Mouse (Mus musculus) MEL (cell line): Measurements from ENCODE around the gene Yeats2. TPM values are rescaled to one million over a fixed set of nuclear protein-coding genes. Genes with fewer than 3 reads are reported as not detected.

ENCODE experiments used
- DNase-seq: peaks from one replicate; pipeline ENCODE4 v3.0.0; 2011; ENCODE audit warnings: low read depth, low spot score
- H3K27ac ChIP-seq: 2 replicates; pipeline ENCODE4 v1.5.1; 2012; ENCODE audit warnings: low read depth, mild to moderate bottlenecking, control low read depth, low read length, moderate library complexity; ENCODE audit not compliant: control insufficient read depth
- H3K27me3 ChIP-seq, 2 experiments: fragments of 150-350 bp in 1 of 2; sonication (generic) in 1 of 2; 2 replicates each; pipeline ENCODE4 v1.6.1; 2012; ENCODE audit warnings: low read length in 2 of 2, mild to moderate bottlenecking in 2 of 2, improper control_type of control experiment in 1 of 2, moderate library complexity in 1 of 2; ENCODE audit not compliant: insufficient read depth in 2 of 2, control insufficient read depth in 1 of 2
- H3K36me3 ChIP-seq, 2 experiments: 2 replicates each; pipeline ENCODE4 v1.6.1; 2012 to 2014; ENCODE audit warnings: low read length in 2 of 2, improper control_type of control experiment in 1 of 2, inconsistent platforms in 1 of 2, mild to moderate bottlenecking in 1 of 2; ENCODE audit not compliant: insufficient read depth in 2 of 2, control insufficient read depth in 1 of 2
- H3K4me1 ChIP-seq, 2 experiments: fragments of 150-350 bp in 1 of 2; sonication (generic) in 1 of 2; 2 replicates each; pipeline ENCODE4 v1.6.1; 2012; ENCODE audit warnings: low read length in 2 of 2, improper control_type of control experiment in 1 of 2, mild to moderate bottlenecking in 1 of 2; ENCODE audit not compliant: insufficient read depth in 2 of 2, control insufficient read depth in 1 of 2
- H3K4me3 ChIP-seq, 2 experiments: fragments of 150-350 bp in 1 of 2; sonication (generic) in 1 of 2; 2 replicates each; pipeline ENCODE4 v1.5.1; 2012; ENCODE audit warnings: low read depth in 2 of 2, low read length in 2 of 2, mild to moderate bottlenecking in 2 of 2, moderate library complexity in 2 of 2, control low read depth in 1 of 2, improper control_type of control experiment in 1 of 2; ENCODE audit not compliant: control insufficient read depth in 1 of 2, insufficient read depth in 1 of 2
- H3K79me2 ChIP-seq: 2 replicates; pipeline ENCODE4 v1.6.1; 2012; ENCODE audit warnings: mild to moderate bottlenecking, low read length, moderate library complexity; ENCODE audit not compliant: control insufficient read depth, poor library complexity, insufficient read depth
- H3K9ac ChIP-seq: 2 replicates; pipeline ENCODE4 v1.6.1; 2012; ENCODE audit warnings: low read depth, mild to moderate bottlenecking, control low read depth, low read length, moderate library complexity; ENCODE audit not compliant: control insufficient read depth, poor library complexity, severe bottlenecking
- H3K9me3 ChIP-seq: fragments of 150-350 bp; sonication (generic); replicated peaks from 2 replicates; pipeline ENCODE4 v1.6.1; 2012; ENCODE audit warnings: mild to moderate bottlenecking, low read length, improper control_type of control experiment, moderate library complexity; ENCODE audit not compliant: insufficient read depth
- CHD1 ChIP-seq: IDR thresholded peaks from 2 replicates; pipeline ENCODE4 v1.6.1; 2012; ENCODE audit warnings: low read depth, mild to moderate bottlenecking, inconsistent platforms, low read length, improper control_type of control experiment
- CHD2 ChIP-seq: IDR thresholded peaks from 2 replicates; pipeline ENCODE4 v1.6.1; 2011; ENCODE audit warnings: low read length, improper control_type of control experiment
- ELF1 ChIP-seq: IDR thresholded peaks from 2 replicates; pipeline ENCODE4 v1.6.1; 2014; ENCODE audit warnings: low read depth, mild to moderate bottlenecking, inconsistent platforms, low read length, improper control_type of control experiment, moderate library complexity
- EP300 ChIP-seq, 2 experiments: IDR thresholded peaks; 2 replicates each; pipeline ENCODE4 v1.6.1; 2011; ENCODE audit warnings: improper control_type of control experiment in 2 of 2, low read length in 2 of 2, low read depth in 1 of 2, mild to moderate bottlenecking in 1 of 2
- GATA1 ChIP-seq: IDR thresholded peaks from 2 replicates; pipeline ENCODE4 v1.6.1; 2011; ENCODE audit warnings: low read depth, low read length, improper control_type of control experiment
- HCFC1 ChIP-seq: IDR thresholded peaks from 2 replicates; pipeline ENCODE4 v1.6.1; 2012; ENCODE audit warnings: low read depth, mild to moderate bottlenecking, inconsistent platforms, low read length, improper control_type of control experiment, moderate library complexity
- JUND ChIP-seq: IDR thresholded peaks from 2 replicates; pipeline ENCODE4 v1.6.1; 2011; ENCODE audit warnings: low read depth, mild to moderate bottlenecking, improper control_type of control experiment, low read length
- MAFK ChIP-seq: IDR thresholded peaks from 2 replicates; pipeline ENCODE4 v1.6.1; 2011; ENCODE audit warnings: low read depth, mild to moderate bottlenecking, low read length, improper control_type of control experiment, borderline replicate concordance
- MAX ChIP-seq: IDR thresholded peaks from 2 replicates; pipeline ENCODE4 v1.6.1; 2011; ENCODE audit warnings: low read length, improper control_type of control experiment
- MAZ ChIP-seq: IDR thresholded peaks from 2 replicates; pipeline ENCODE4 v1.6.1; 2012; ENCODE audit warnings: low read depth, mild to moderate bottlenecking, inconsistent platforms, low read length, improper control_type of control experiment
- MXI1 ChIP-seq: IDR thresholded peaks from 2 replicates; pipeline ENCODE4 v1.6.1; 2011; ENCODE audit warnings: mild to moderate bottlenecking, low read depth, low read length, improper control_type of control experiment
- NRF1 ChIP-seq: IDR thresholded peaks from 2 replicates; pipeline ENCODE4 v1.6.1; 2014; ENCODE audit warnings: low read depth, mild to moderate bottlenecking, inconsistent platforms, low read length, improper control_type of control experiment, moderate library complexity; ENCODE audit not compliant: poor library complexity, insufficient read depth, severe bottlenecking
- POLR2AphosphoS2 ChIP-seq: IDR thresholded peaks from 2 replicates; pipeline ENCODE4 v1.6.1; 2011; ENCODE audit warnings: low read length, improper control_type of control experiment
- POLR2AphosphoS5 ChIP-seq: IDR thresholded peaks from 2 replicates; pipeline ENCODE4 v1.6.1; 2012; ENCODE audit warnings: low read depth, borderline replicate concordance, mild to moderate bottlenecking, inconsistent platforms, low read length, moderate library complexity, mixed read lengths
- RCOR1 ChIP-seq: IDR thresholded peaks from 2 replicates; pipeline ENCODE4 v1.6.1; 2012; ENCODE audit warnings: low read depth, mild to moderate bottlenecking, inconsistent platforms, low read length, improper control_type of control experiment
- SMC3 ChIP-seq: IDR thresholded peaks from 2 replicates; pipeline ENCODE4 v1.6.1; 2011; ENCODE audit warnings: low read depth, low read length, improper control_type of control experiment
- TAL1 ChIP-seq: IDR thresholded peaks from 2 replicates; pipeline ENCODE4 v1.6.1; 2012; ENCODE audit warnings: mild to moderate bottlenecking, inconsistent platforms, low read length, moderate library complexity, mixed read lengths
- TBP ChIP-seq: IDR thresholded peaks from 2 replicates; pipeline ENCODE4 v1.8.0; 2011; ENCODE audit warnings: low read depth, low read length, improper control_type of control experiment
- TCF12 ChIP-seq: IDR thresholded peaks from 2 replicates; pipeline ENCODE4 v1.6.1; 2014; ENCODE audit warnings: low read depth, mild to moderate bottlenecking, inconsistent platforms, low read length, improper control_type of control experiment, moderate library complexity
- ZC3H11A ChIP-seq: IDR thresholded peaks from 2 replicates; pipeline ENCODE4 v1.6.1; 2012; ENCODE audit warnings: low read depth, mild to moderate bottlenecking, inconsistent platforms, low read length, improper control_type of control experiment
- ZNF384 ChIP-seq: IDR thresholded peaks from 2 replicates; pipeline ENCODE4 v1.6.1; 2012; ENCODE audit warnings: low read depth, mild to moderate bottlenecking, inconsistent platforms, low read length, improper control_type of control experiment
- polyA plus RNA-seq, 2 experiments: library from polyadenylated mRNA; stranded (reverse) in 1 of 2; unstranded in 1 of 2; fragments of >175 nt in 1 of 2; fragments of >200 nt in 1 of 2; gene quantifications; 2 replicates each; pipeline versions ENCODE4 v1.2.1 to v1.2.4; 2012; ENCODE audit warnings: low replicate concordance in 2 of 2, low read depth in 1 of 2; ENCODE audit not compliant: insufficient read length in 2 of 2, insufficient read depth in 1 of 2, missing spikeins in 1 of 2
- total RNA-seq: library from RNA; depleted of rRNA; stranded (reverse); fragments of 300-350 nt; gene quantifications from 2 replicates; pipeline ENCODE4 v1.2.3, GENCODE M21; 2012

Yeats2 gene
- total and polyA plus RNA-seq, 3 experiments: 12.7 to 23.2 TPM; not detected in 1

DNA sequence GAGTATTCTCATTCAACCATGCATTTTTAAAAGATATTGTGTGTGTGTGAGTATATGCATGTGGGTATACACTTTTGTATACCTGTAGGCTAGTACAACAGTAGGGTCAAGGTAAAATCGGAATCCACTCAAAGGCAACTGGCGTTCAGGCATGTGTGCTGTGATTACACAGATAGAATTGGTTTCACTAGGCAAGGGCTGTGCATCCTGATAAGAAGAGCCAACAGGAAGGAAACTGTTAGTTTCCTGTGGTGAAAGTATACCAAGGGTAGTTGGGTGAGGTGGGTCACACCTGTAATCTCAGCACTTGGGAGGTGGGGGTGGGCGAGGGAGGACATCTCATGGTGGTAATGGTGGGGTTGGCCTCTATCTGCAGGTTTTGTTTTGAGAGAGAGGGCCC is 3.7 kb downstream of the Yeats2 start:
- no peaks in the 10 kb centered on the region for H3K27me3 ChIP-seq
- H3K27ac ChIP-seq: no peak overlapping the region
- TF ChIP-seq HCFC1: no peak
- no peak for TF ChIP-seq MAZ
- TF ChIP-seq MAFK: no peak
- TF ChIP-seq MXI1: no peak
- TF ChIP-seq TCF12: no peak
- peak; percentile 33; the same call in 1 of the 2 replicates for TF ChIP-seq GATA1
- TF ChIP-seq NRF1: no peak
- peak in 1 of 2 experiments; percentile 20; a peak in 1 of 4 replicates for TF ChIP-seq EP300 (IDR thresholded peaks at IDR 0.05; ENCODE audit: low read depth in 1 of 2, low read length in 2 of 2)
- no peak for TF ChIP-seq ELF1
- TF ChIP-seq RCOR1: peak; percentile 66
- no peak for TF ChIP-seq ZC3H11A
- no peak for TF ChIP-seq POLR2AphosphoS2
- no peak for TF ChIP-seq ZNF384
- TF ChIP-seq CHD2: no peak
- TF ChIP-seq SMC3: no peak
- TF ChIP-seq CHD1: no peak
- no peak for TF ChIP-seq MAX
- no peak for TF ChIP-seq TBP
- TF ChIP-seq TAL1: peak; percentile 55
- peaks cover 53% of the 10 kb centered on the region for H3K79me2 ChIP-seq
- peaks cover 0 to 27% of the 10 kb centered on the region in 2 experiments; a peak in 3 of 4 replicates for H3K4me1 ChIP-seq
- H3K4me3 ChIP-seq: no peak overlapping the region
- no peaks in the 10 kb centered on the region for H3K9me3 ChIP-seq
- DNase-seq: no peak
- H3K36me3 ChIP-seq: peaks cover 0 to 26% of the 10 kb centered on the region in 2 experiments; a peak in 2 of 4 replicates
- H3K9ac ChIP-seq: no peak overlapping the region

GRCm38 (mm10) chr16:20151991-20152390 is 11.1 kb downstream of the Yeats2 start:
- H3K27ac ChIP-seq: no peak overlapping the region
- no peak for DNase-seq
- H3K4me3 ChIP-seq: no peak overlapping the region
- H3K9me3 ChIP-seq: no peaks in the 10 kb centered on the region
- H3K27me3 ChIP-seq: no peaks in the 10 kb centered on the region
- no peak for TF ChIP-seq MXI1
- TF ChIP-seq JUND: no peak
- TF ChIP-seq POLR2AphosphoS5: no peak
- no peak for TF ChIP-seq ZC3H11A
- peaks cover 10% of the 10 kb centered on the region for H3K79me2 ChIP-seq
- H3K4me1 ChIP-seq: no peaks in the 10 kb centered on the region
- H3K9ac ChIP-seq: no peak overlapping the region
- peaks cover 0 to 12% of the 10 kb centered on the region in 2 experiments; a peak in 2 of 4 replicates for H3K36me3 ChIP-seq
